Mouse (Mus musculus) intestine, embryonic 14.5 days (tissue): ENCODE measurements around the gene Gramd4. TPM values are rescaled to one million over a fixed set of nuclear protein-coding genes. Genes with fewer than 3 reads are reported as not detected.

Experiments
- ATAC-seq: fragments of 200-750 bp; cut with Nextera tagmentation; replicated peaks from 2 replicates; pipeline ENCODE4 v1.8.0; 2017; ENCODE audit warnings: low read depth, moderate number of reproducible peaks, moderate TSS enrichment, moderate library complexity; ENCODE audit not compliant: low FRiP score, low TSS enrichment
- DNase-seq: peaks from one replicate; pipeline ENCODE4 v3.0.0-alpha.2; 2018; ENCODE audit warnings: low spot score
- H3K27ac ChIP-seq: fragments of 300-500 bp; sonication (generic); 2 replicates; pipeline ENCODE4 v1.5.1; 2014; ENCODE audit warnings: low read depth, mild to moderate bottlenecking, control low read depth
- H3K27me3 ChIP-seq: fragments of 300-500 bp; sonication (generic); replicated peaks from 2 replicates; pipeline ENCODE4 v1.6.1; 2014; ENCODE audit warnings: low read length, control low read depth; ENCODE audit not compliant: control insufficient read depth, insufficient read depth
- H3K36me3 ChIP-seq: fragments of 300-500 bp; sonication (generic); 2 replicates; pipeline ENCODE4 v1.6.1; 2014; ENCODE audit warnings: low read length, control low read depth; ENCODE audit not compliant: control insufficient read depth, insufficient read depth
- H3K4me1 ChIP-seq: fragments of 300-500 bp; sonication (generic); replicated peaks from 2 replicates; pipeline ENCODE4 v1.6.1; 2014; ENCODE audit warnings: low read length, control low read depth, mixed read lengths; ENCODE audit not compliant: control insufficient read depth, insufficient read depth
- H3K4me2 ChIP-seq: fragments of 300-500 bp; sonication (generic); 2 replicates; pipeline ENCODE4 v1.6.1; 2014; ENCODE audit warnings: low read length
- H3K4me3 ChIP-seq: fragments of 300-500 bp; sonication (generic); 2 replicates; pipeline ENCODE4 v1.5.1; 2014; ENCODE audit warnings: low read depth, low read length, control low read depth, mixed read lengths
- H3K9ac ChIP-seq: fragments of 300-500 bp; sonication (generic); 2 replicates; pipeline ENCODE4 v1.6.1; 2014; ENCODE audit warnings: mild to moderate bottlenecking, low read length
- H3K9me3 ChIP-seq: fragments of 300-500 bp; sonication (generic); 2 replicates; pipeline ENCODE4 v1.6.1; 2016; ENCODE audit warnings: low read length, control low read depth; ENCODE audit not compliant: control insufficient read depth
- WGBS: fragments of 180-500 bp; shearing (Covaris S2); extraction: QIAGEN DNeasy Blood & Tissue Kit; methylation state at CpG from one replicate; pipeline ENCODE4 v1.1.7; 2014; 5-methylcytosine and 5-hydroxymethylcytosine counted together
- polyA plus RNA-seq: library from polyadenylated mRNA; unstranded; fragments of >200 nt; fragmentation: Nextera tagmentation; extraction: Ambion mirVana; gene quantifications from 2 replicates; pipeline ENCODE4 v1.2.1, GENCODE M21; 2014

Gene Gramd4
- polyA plus RNA-seq, 1 experiment from 2014 or later: 8.1 TPM

DNA sequence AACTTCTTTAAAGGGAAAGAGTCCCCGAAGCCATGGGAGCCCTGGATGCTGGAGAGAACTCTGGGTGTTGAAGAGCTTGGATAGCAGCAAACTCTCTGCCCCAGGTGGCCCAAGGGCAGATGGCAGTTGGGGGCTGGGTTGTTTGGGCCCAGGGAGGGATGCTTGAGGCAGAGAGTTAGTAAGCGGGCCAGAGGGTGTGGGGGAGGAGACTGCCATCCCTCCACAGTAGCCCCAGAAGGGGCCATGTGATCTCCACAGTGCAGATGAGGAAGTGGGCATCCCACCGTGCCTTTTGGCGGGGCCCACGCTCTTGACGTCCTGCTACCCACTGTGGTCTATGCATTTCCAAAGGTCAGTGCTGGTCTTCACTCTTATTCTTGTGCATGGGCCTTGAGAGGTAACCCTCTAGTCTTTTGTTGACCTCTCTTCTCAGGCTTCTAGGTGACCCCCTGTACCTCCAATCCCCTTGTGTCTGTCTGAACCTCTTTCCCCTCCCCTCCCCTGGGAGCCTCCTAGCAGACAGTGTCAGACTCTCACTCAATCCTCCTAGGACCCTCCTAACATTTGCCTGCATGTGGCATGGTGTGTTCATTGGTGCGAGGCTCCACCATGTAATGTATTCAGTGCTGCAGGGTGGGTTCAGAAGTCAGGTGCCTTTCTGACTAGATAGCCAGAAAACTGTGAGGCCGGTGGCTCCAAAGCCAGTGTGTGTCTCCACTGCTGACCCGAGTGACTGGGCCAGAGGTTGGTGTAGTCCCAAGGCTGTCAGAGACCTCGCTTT, 11.7 kb downstream of the Gramd4 start:
- H3K36me3 ChIP-seq: no peaks in the 10 kb centered on the region
- H3K9me3 ChIP-seq: no peaks in the 10 kb centered on the region
- no peaks in the 10 kb centered on the region for H3K27me3 ChIP-seq
- no peak overlapping the region for H3K4me2 ChIP-seq
- 89% methylated on average over 10 of the region's 10 CpGs for WGBS
- H3K9ac ChIP-seq: no peak overlapping the region
- no peak overlapping the region for H3K27ac ChIP-seq
- no peak overlapping the region for H3K4me3 ChIP-seq
- ATAC-seq: no peak
- DNase-seq: no peak
- peaks cover 25% of the 10 kb centered on the region for H3K4me1 ChIP-seq

DNA sequence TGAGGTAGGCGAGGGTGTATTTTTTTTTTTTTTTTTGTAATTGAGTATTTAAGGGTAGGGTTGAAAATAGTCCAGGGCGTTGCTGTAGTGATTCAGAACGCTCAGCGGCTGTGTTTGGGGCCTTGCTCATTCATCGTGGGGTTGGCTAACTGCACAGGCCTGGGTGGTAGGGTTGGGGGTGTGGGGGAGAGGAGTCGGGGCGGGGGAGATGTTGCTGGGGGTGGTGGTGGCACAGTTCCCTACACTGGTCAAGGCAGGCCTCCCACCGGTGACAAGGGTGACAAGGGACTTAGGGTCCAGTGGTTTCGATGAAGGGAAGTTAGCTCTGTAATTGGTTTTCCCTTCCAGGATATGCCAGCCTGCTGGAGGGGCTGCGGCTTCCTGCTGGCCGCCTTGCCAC, 12.9 kb downstream of the Gramd4 start:
- ATAC-seq (no peak), DNase-seq (no peak)
- Histone ChIP-seq H3K36me3 (no peaks in the 10 kb centered on the region), H3K9ac (no peak overlapping the region), H3K4me2 (no peak overlapping the region), H3K4me3 (no peak overlapping the region), H3K27me3 (no peaks in the 10 kb centered on the region), H3K27ac (no peak overlapping the region), H3K9me3 (no peaks in the 10 kb centered on the region), H3K4me1 (peaks cover 29% of the 10 kb centered on the region)
- WGBS: 77% methylated on average over 11 of the region's 11 CpGs

DNA sequence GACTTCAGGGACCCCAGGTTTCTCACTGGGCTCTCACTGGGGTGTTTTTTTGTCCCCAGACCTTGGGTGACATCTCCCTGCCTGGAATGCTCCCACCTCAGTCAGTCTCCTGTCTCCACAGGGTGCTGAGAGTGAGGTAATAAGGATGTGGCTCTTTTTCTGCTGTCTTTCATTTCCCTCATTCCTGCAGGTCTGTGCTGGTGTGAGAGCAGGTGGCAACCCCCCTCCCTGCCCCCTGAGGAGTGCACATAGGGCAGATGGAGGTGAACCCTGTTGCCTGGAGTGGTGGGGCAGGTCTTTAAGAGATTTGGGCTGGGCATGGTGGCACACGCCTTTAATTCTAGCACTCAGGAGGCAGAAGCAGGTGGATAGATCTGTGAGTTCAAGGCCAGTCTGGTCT, 13.7 kb downstream of the Gramd4 start:
- Histone ChIP-seq H3K36me3 (no peaks in the 10 kb centered on the region), H3K9me3 (no peaks in the 10 kb centered on the region), H3K27me3 (no peaks in the 10 kb centered on the region), H3K4me1 (peaks cover 31% of the 10 kb centered on the region), H3K4me3 (no peak overlapping the region), H3K4me2 (no peak overlapping the region), H3K27ac (no peak overlapping the region), H3K9ac (no peak overlapping the region)
- ATAC-seq: no peak
- no peak for DNase-seq
- WGBS: 73% methylated on average over 1 of the region's 1 CpGs

DNA sequence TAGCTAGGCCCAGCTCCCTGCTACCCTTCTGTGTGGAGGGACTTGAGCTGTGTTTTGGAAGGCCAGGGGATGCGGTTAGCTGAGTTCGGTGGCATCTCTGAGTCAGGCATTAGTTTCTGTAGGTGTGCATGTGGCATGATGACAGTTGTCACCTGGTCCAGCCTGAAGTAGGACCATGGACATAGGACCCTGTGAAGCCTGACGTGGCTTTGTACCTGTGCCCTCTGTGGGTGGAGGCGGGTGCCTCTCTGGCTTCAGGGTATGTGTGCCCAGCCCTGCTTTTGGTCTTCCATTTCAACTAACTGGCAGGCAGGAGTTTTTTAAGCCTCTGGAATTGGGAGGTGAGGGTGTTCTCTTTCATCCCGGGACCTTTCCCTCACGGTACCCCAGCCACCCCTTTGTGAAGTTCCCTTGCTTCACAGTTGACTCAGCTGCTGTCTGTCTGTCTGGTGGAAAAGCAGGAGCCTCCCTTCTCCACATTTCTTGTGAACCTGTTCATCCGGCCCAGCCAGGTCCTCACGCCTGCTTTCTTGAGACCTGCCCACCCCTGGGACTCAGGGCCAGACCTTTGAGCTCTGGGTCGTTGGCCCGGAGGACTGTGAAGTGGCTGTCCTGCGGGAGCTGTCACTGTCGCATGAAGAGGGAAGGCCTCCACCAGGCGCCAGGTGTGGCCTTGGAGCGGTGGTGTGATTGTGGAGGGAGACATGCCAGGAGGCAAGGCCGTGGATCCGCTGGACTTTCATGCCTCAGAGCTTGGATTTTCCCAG, 16.9 kb downstream of the Gramd4 start:
- Histone ChIP-seq H3K27me3 (no peaks in the 10 kb centered on the region), H3K4me3 (no peak overlapping the region), H3K36me3 (no peaks in the 10 kb centered on the region), H3K4me1 (peaks cover 15% of the 10 kb centered on the region), H3K9ac (no peak overlapping the region), H3K27ac (no peak overlapping the region), H3K4me2 (no peak overlapping the region), H3K9me3 (no peaks in the 10 kb centered on the region)
- no peak for ATAC-seq
- 74% methylated on average over 16 of the region's 16 CpGs for WGBS
- no peak for DNase-seq

DNA sequence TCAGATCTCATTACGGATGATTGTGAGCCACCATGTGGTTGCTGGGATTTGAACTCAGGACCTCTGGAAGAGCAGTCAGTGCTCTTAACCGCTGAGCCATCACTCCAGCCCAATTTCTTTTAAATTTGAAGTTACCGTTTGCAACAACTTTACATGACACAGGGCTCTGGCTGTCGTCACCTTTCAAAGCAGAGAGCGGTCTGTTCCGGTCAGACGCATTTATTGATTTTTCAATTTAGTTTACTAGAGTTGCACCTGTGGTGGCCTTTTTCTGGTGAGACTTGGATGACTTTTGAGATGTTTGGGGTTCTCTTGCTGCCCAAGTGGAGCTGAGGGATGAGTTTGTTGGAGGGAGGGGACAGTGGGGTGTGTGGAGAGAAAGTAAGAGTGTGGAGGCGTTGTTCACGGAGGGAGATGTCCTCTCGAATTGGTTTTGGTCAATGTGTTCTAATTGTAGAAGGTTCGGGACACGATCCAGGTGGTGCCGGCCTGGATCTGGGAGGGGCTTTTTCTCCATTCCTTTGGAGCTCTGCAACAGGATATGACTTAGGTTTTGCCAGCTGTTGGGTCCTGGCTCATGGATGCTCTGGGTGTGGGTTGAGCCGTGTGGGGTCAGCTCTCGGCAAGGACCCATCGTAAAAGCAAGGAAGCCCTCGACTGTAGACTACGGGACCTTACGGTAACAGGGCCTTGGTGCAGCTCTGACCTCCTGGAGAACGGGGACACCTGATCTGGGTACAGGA, 18.0 kb downstream of the Gramd4 start:
- H3K36me3 ChIP-seq: no peaks in the 10 kb centered on the region
- H3K9me3 ChIP-seq: no peaks in the 10 kb centered on the region
- H3K27me3 ChIP-seq: no peaks in the 10 kb centered on the region
- DNase-seq (no peak), ATAC-seq (0 out of 2 replicates have a peak, but pooled peaks have one; percentile 20)
- no peak overlapping the region for H3K27ac ChIP-seq
- H3K4me3 ChIP-seq: no peak overlapping the region
- no peak overlapping the region for H3K9ac ChIP-seq
- peaks cover 20% of the 10 kb centered on the region for H3K4me1 ChIP-seq
- 83% methylated on average over 20 of the region's 20 CpGs for WGBS
- H3K4me2 ChIP-seq: no peak overlapping the region

DNA sequence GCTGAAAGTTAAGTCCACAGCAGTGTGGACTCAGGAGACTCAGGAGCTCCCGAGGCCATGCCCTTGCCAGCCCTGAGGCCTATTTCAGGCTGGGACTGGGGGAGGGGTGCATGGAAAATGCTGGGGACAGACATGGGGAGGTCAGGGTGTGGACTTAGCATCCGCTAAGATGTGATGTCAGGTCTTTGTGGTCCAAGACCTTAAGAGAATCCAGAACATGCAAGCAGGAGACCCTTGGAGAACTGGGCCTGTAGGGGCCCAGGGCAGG, 18.5 kb downstream of the Gramd4 start:
- WGBS: 77% methylated on average over 2 of the region's 2 CpGs
- H3K27ac ChIP-seq: no peak overlapping the region
- H3K4me2 ChIP-seq: no peak overlapping the region
- no peaks in the 10 kb centered on the region for H3K9me3 ChIP-seq
- DNase-seq (no peak), ATAC-seq (no peak; the same call in 1 of the 2 replicates)
- peaks cover 20% of the 10 kb centered on the region for H3K4me1 ChIP-seq
- no peak overlapping the region for H3K9ac ChIP-seq
- no peaks in the 10 kb centered on the region for H3K27me3 ChIP-seq
- H3K36me3 ChIP-seq: no peaks in the 10 kb centered on the region
- no peak overlapping the region for H3K4me3 ChIP-seq

DNA sequence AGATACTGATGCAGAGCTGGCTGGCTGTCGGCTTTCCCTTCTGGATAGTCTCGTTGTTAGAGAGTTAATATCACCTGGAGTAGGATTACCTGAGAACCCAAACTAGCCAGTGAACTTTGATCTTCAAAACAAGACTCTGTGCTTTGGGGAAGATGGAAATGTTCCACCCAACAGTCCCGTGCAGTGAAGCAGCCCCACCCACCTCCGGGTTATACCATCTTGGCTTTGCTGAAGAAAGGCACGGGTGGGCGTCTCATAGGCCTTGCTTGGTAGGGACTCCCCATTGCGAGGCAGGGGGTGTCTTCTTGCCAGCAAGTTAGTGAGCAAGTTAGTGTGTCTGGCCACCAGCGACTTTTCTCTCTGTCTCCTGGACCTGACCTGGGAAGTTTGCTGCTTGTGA, 18.9 kb downstream of the Gramd4 start:
- WGBS: 75% methylated on average over 8 of the region's 8 CpGs
- Histone ChIP-seq H3K4me1 (peaks cover 20% of the 10 kb centered on the region), H3K27ac (no peak overlapping the region)

DNA sequence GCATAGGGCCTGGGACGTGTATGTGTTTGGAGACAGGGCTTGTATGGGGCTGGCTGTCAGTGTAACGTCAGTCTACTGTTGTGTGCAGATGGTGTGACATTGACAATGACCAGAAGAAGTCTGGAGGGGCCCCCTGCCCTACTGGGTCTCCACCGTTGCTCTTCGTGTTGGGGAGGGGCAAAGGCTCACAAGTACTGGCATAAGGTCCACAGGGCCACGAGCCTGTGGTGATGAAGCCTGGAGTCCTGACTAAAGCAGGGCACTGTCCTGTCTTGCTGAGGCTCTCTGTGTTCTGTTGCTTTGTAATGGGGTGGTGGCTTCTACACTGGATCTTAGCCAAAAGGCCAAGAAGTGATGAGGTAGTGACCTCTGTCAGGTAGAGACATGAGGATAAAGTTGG, 20.4 kb downstream of the Gramd4 start:
- Histone ChIP-seq H3K4me1 (peaks cover 25% of the 10 kb centered on the region), H3K4me3 (no peak overlapping the region), H3K9me3 (no peaks in the 10 kb centered on the region), H3K4me2 (no peak overlapping the region), H3K27ac (no peak overlapping the region), H3K27me3 (no peaks in the 10 kb centered on the region), H3K36me3 (no peaks in the 10 kb centered on the region), H3K9ac (no peak overlapping the region)
- ATAC-seq (no peak), DNase-seq (no peak)
- 57% methylated on average over 5 of the region's 5 CpGs for WGBS

More for the DNA sequence above, 18.9 kb downstream of the Gramd4 start:
- no peaks in the 10 kb centered on the region for H3K36me3 ChIP-seq
- H3K9me3 ChIP-seq: no peaks in the 10 kb centered on the region
- no peak for DNase-seq
- no peak for ATAC-seq
- no peaks in the 10 kb centered on the region for H3K27me3 ChIP-seq
- no peak overlapping the region for H3K4me3 ChIP-seq
- no peak overlapping the region for H3K4me2 ChIP-seq
- H3K9ac ChIP-seq: no peak overlapping the region
